Mouse (Mus musculus) thymus, adult 2 months (tissue): ENCODE measurements around the gene 4933415F23Rik. TPM values are rescaled to one million over a fixed set of nuclear protein-coding genes. Genes with fewer than 3 reads are reported as not detected.

Experiments
- DNase-seq: peaks from one replicate; pipeline ENCODE4 v3.0.0; 2021
- H3K27ac ChIP-seq: fragments of 200-500 bp; 2 replicates; pipeline ENCODE4 v1.5.1; 2012; ENCODE audit warnings: low read length, control low read depth; ENCODE audit not compliant: control insufficient read depth, insufficient read depth
- H3K27me3 ChIP-seq: fragments of 200-500 bp; 2 replicates; pipeline ENCODE4 v1.6.1; 2012; ENCODE audit warnings: mild to moderate bottlenecking, low read length, moderate library complexity, mixed read lengths; ENCODE audit not compliant: control insufficient read depth, insufficient read depth
- H3K36me3 ChIP-seq: fragments of 200-500 bp; 2 replicates; pipeline ENCODE4 v1.6.1; 2012; ENCODE audit warnings: mild to moderate bottlenecking, low read length, moderate library complexity; ENCODE audit not compliant: control insufficient read depth, insufficient read depth
- H3K4me1 ChIP-seq: fragments of 200-500 bp; replicated peaks from 2 replicates; pipeline ENCODE4 v1.6.1; 2012; ENCODE audit warnings: low read length; ENCODE audit not compliant: control insufficient read depth, insufficient read depth
- H3K4me3 ChIP-seq: fragments of 200-500 bp; 2 replicates; pipeline ENCODE4 v1.5.1; 2012; ENCODE audit warnings: mild to moderate bottlenecking, low read length, control low read depth, moderate library complexity; ENCODE audit not compliant: control insufficient read depth, insufficient read depth
- CTCF ChIP-seq: fragments of 200-500 bp; IDR thresholded peaks from 2 replicates; pipeline ENCODE4 v1.5.1; 2012; ENCODE audit warnings: mild to moderate bottlenecking, control low read depth, low read length, moderate library complexity, borderline replicate concordance; ENCODE audit not compliant: control insufficient read depth, poor library complexity, insufficient read depth; ENCODE audit errors: extremely low read depth
- POLR2A ChIP-seq: fragments of 200-500 bp; IDR thresholded peaks from 2 replicates; pipeline ENCODE4 v1.6.1; 2012; ENCODE audit warnings: mild to moderate bottlenecking, low read length, control low read depth, moderate library complexity; ENCODE audit not compliant: control insufficient read depth, poor library complexity, insufficient read depth; ENCODE audit errors: extremely low read depth
- WGBS: fragments of 180-500 bp; shearing (Covaris S2); methylation state at CpG from one replicate; pipeline ENCODE4 v1.1.7; 2018; 5-methylcytosine and 5-hydroxymethylcytosine counted together
- polyA plus RNA-seq: library from polyadenylated mRNA; depleted of rRNA; stranded (reverse); fragments of >200 nt; gene quantifications from 2 replicates; pipeline ENCODE4 v1.2.3, GENCODE M21; 2012

4933415F23Rik gene
- polyA plus RNA-seq, 1 experiment = 0.07 TPM

DNA sequence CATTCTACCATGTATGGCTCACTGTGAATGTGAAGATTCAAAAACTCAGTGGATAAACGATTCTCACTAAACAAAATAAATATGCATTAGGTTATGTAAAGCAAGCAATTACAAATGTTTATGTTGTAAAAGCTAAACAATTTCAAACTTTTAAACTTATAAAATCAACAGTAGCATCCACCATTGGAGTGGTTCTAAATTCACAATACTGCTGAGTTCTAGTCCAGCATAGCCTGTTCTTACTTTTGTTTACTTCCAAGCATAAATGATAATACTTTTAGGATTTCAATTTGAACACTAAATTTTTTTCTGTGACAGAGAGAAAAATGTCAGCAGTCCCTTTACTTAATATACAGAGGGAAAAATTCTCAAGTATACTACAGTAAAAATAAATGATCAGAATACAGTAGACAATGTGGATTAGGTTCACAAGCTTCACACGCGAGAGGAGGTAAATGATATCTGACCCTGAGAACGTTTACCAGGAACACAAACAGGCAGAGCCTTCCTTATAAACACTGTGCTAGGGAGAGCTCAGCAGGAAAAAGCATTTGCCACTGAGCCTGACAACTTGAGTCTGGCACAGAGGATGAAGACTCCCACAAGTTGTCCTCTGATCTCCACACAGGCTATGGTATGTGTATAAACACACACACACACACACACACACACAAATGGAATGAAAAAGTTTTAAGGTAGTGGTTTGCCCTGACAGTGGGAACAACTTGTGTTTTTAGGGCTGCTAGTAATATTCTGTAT lies 37.2 kb downstream of the 4933415F23Rik start:
- WGBS = 71% methylated on average over 4 of the region's 4 CpGs
- Histone ChIP-seq H3K27ac (no peak overlapping the region), H3K27me3 (no peaks in the 10 kb centered on the region), H3K36me3 (no peaks in the 10 kb centered on the region), H3K4me1 (no peaks in the 10 kb centered on the region), H3K4me3 (no peak overlapping the region)
- TF ChIP-seq CTCF = no peak
- TF ChIP-seq POLR2A = no peak
- no peak for DNase-seq

DNA sequence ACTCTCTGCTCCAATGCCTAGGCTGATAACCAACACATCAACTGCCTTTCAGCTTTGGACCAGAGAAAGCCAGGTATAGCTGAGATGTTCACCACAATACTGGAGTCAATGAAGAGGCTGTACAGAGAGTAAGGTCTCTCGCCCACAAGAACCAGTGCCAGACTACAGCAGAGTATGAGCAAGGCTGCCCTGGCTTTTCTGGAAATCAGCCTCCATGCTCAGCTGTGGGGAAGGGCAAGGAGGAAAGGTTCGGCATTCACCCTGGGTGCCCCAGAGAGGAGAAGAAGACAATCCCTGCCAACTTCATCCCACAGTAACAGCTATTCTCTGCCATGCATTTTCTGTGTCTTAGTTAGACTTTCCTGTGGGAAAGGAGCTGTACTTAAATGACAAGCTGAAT lies 38.1 kb downstream of the 4933415F23Rik start:
- TF ChIP-seq CTCF (no peak), POLR2A (no peak)
- Histone ChIP-seq H3K27ac (no peak overlapping the region), H3K4me1 (no peaks in the 10 kb centered on the region), H3K36me3 (no peaks in the 10 kb centered on the region), H3K4me3 (no peak overlapping the region), H3K27me3 (no peaks in the 10 kb centered on the region)
- WGBS = 77% methylated on average over 2 of the region's 2 CpGs
- no peak for DNase-seq

DNA sequence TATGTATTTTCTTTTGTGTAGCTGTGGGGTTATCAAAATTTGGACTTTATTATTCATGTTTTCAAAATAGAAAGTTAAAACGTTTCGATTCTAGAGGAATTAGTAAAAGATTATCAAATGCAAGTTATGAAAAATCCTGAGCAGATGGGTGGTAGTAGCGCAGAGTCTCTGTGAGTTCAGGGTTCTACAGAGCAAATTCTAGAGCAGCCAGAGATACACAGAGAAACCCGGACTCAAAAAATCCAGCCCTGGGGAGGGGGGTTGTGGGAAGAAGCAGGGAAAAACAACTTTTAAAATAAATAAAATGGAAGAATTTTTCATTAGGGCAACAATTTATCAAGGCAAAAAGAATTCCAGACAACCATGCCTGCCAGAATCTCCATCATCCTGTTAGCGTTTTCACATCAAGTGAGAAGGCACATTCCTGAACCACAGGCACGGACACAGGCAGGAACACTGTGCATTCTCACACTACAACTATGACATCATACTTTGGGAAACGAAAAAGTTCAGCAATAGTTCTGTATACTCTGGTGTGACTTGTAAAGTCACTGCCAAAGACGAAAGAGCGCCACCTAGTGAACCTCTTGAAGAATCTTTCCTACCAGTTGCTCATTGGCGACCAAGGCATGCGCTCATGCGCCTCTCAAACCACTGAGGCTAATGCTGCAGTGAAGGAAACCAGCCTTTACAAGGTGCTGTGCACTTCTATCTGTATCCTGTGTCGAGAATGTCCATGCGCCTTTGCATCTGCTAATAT lies 40.3 kb downstream of the 4933415F23Rik start:
- TF ChIP-seq POLR2A (no peak), CTCF (no peak)
- H3K4me1 ChIP-seq = no peaks in the 10 kb centered on the region
- no peaks in the 10 kb centered on the region for H3K27me3 ChIP-seq
- no peak overlapping the region for H3K4me3 ChIP-seq
- WGBS = 29% methylated on average over 14 of the region's 14 CpGs
- no peak overlapping the region for H3K27ac ChIP-seq
- H3K36me3 ChIP-seq = no peaks in the 10 kb centered on the region
- no peak for DNase-seq

DNA sequence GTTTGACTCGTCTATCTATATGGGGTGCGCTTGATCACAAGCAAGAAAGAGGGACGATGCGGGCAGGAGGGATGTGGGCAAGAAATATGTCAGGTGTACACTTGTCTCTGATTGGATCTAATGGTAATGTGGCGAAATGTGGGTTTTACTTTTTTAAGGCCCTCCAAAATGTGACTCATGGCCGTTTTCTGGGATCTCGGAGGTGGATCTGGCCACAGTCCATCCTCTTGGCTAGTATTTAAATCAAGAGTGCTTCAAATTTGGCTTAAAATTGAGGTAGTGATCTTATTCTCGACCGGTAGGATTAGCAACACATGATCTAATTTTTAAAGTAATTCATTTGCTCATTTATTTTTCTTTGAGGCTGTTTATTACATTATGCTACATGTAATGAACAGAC lies 42.0 kb downstream of the 4933415F23Rik start:
- TF ChIP-seq POLR2A (no peak), CTCF (no peak)
- no peak overlapping the region for H3K4me3 ChIP-seq
- 91% methylated on average over 9 of the region's 9 CpGs for WGBS
- DNase-seq = no peak
- H3K36me3 ChIP-seq = no peaks in the 10 kb centered on the region
- H3K4me1 ChIP-seq = no peaks in the 10 kb centered on the region
- H3K27ac ChIP-seq = no peak overlapping the region
- no peaks in the 10 kb centered on the region for H3K27me3 ChIP-seq
